Mouse (Mus musculus) lung, embryonic 15.5 days (tissue): ENCODE measurements at regions not wholly inside any gene's neighbourhood (a gene's known extent, or its start where the extent isn't known, plus 50 kb on each side); places are given as distances from the start of the nearest gene placed in this dataset.
A peak's percentile ranks its signal among the peaks of the same experiment; 100 is the strongest.

ENCODE experiments used
- ATAC-seq: fragments of 200-750 bp; cut with Nextera tagmentation; 2 replicates; pipeline ENCODE4 v1.8.0; 2017; ENCODE audit warnings: moderate number of reproducible peaks, borderline replicate concordance; ENCODE audit not compliant: low FRiP score, low TSS enrichment; ENCODE audit errors: extremely low read depth
- H3K27ac ChIP-seq: fragments of 300-500 bp; sonication (generic); 2 replicates; pipeline ENCODE4 v1.5.1; 2015; ENCODE audit warnings: moderate library complexity, mild to moderate bottlenecking, inconsistent platforms
- H3K27me3 ChIP-seq: fragments of 300-500 bp; sonication (generic); 2 replicates; pipeline ENCODE4 v1.6.1; 2015; ENCODE audit warnings: inconsistent platforms
- H3K36me3 ChIP-seq: fragments of 300-500 bp; sonication (generic); 2 replicates; pipeline ENCODE4 v1.6.1; 2015; ENCODE audit warnings: inconsistent platforms
- H3K4me1 ChIP-seq: fragments of 300-500 bp; sonication (generic); 2 replicates; pipeline ENCODE4 v1.6.1; 2015; ENCODE audit warnings: inconsistent platforms
- H3K4me2 ChIP-seq: fragments of 300-500 bp; sonication (generic); 2 replicates; pipeline ENCODE4 v1.6.1; 2015; ENCODE audit warnings: inconsistent platforms, mild to moderate bottlenecking, moderate library complexity
- H3K4me3 ChIP-seq: fragments of 300-500 bp; sonication (generic); 2 replicates; pipeline ENCODE4 v1.5.1; 2015; ENCODE audit warnings: mild to moderate bottlenecking, inconsistent platforms
- H3K9ac ChIP-seq: fragments of 300-500 bp; sonication (generic); 2 replicates; pipeline ENCODE4 v1.6.1; 2015; ENCODE audit warnings: inconsistent platforms
- H3K9me3 ChIP-seq: fragments of 300-500 bp; sonication (generic); 2 replicates; pipeline ENCODE4 v1.6.1; 2016; ENCODE audit warnings: inconsistent platforms
- WGBS: fragments of 180-500 bp; shearing (Covaris S2); methylation state at CpG from one replicate; pipeline ENCODE4 v1.1.7; 2015; 5-methylcytosine and 5-hydroxymethylcytosine counted together

DNA sequence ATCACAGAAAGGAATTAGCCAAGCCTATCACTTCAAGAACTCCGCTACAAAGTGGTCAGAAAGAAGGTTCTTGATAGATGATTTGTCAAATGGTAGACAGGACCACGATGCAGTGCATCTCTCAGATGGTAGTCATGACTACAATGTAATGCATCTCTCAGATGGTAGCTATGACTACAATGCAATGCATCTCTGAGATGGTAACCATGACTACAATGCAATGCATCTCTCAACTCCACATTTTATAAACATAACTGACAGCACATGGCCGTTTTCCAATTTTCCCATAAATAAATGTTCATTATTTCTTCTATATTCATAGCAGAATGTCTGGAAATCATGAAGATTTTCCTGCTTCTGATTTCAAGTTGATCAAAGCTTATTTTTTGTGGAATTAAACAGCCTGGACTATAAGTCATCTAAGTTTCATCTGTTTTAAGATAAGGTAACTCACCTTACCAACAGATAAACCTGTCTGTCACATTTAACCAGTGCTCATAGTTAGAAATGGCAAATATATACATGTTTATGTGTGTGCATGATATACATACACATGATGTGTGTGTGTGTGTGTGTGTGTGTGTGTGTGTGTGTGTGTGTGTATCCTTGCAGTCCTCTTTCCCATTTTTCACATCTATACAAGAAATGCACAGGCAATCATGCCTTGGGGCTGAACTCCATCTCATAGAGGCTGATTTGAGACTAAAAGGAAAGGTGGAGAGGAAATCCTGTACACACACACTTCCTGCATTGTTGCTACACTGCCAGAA is 122.4 kb downstream of the Phf3 start:
- no peaks in the 10 kb centered on the region for H3K27me3 ChIP-seq
- no peaks in the 10 kb centered on the region for H3K36me3 ChIP-seq
- no peak overlapping the region for H3K4me3 ChIP-seq
- no peak overlapping the region for H3K4me2 ChIP-seq
- WGBS, result 42% methylated on average over 3 of the region's 3 CpGs
- H3K9ac ChIP-seq, result no peak overlapping the region
- H3K27ac ChIP-seq, result no peak overlapping the region
- no peaks in the 10 kb centered on the region for H3K9me3 ChIP-seq
- no peaks in the 10 kb centered on the region for H3K4me1 ChIP-seq
- no peak for ATAC-seq

DNA sequence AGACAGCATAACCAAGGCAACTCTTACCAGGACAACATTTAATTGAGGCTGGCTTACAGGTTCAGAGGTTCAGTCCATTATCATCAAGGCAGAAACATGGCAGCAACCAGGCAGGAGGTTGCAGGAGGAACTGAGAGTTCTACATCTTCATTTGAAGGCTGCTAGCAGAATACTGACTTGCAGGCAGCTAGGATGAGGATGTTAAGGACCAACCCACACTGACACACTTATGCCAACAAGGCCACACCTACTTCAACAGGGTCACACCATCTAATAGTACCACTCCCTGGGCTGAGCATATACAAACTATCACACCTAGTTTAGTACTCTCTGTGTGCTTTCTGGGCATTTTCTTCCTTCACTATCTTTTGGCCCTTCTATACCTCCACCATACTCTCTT is 131.8 kb downstream of the Phf3 start:
- Histone ChIP-seq H3K4me3 (no peak overlapping the region), H3K4me1 (no peaks in the 10 kb centered on the region), H3K27ac (no peak overlapping the region), H3K36me3 (no peaks in the 10 kb centered on the region), H3K9me3 (no peaks in the 10 kb centered on the region), H3K4me2 (no peak overlapping the region), H3K27me3 (no peaks in the 10 kb centered on the region), H3K9ac (no peak overlapping the region)
- no peak for ATAC-seq

DNA sequence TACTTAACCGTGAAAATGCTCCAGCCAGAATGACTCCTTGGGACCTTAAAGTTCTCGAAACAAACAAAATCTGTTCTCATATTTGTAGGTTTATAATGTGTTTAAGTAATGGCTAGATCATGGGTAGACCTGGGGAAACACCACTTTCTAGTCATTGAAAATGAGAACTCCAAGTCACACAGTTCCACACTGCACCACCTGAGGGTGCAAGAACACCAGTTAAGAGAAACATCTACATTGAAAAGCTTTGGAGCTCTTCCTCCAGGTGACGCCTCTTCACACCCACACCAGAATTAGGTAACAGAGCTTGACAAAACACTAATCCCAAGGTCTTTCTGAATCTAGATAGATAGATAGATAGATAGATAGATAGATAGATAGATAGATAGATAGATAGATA is 132.9 kb downstream of the Phf3 start:
- WGBS, result 60% methylated on average over 3 of the region's 3 CpGs
- no peaks in the 10 kb centered on the region for H3K9me3 ChIP-seq
- H3K36me3 ChIP-seq, result no peaks in the 10 kb centered on the region
- no peak overlapping the region for H3K9ac ChIP-seq
- no peak overlapping the region for H3K27ac ChIP-seq
- no peaks in the 10 kb centered on the region for H3K4me1 ChIP-seq
- no peaks in the 10 kb centered on the region for H3K27me3 ChIP-seq
- ATAC-seq, result no peak
- no peak overlapping the region for H3K4me2 ChIP-seq
- no peak overlapping the region for H3K4me3 ChIP-seq

DNA sequence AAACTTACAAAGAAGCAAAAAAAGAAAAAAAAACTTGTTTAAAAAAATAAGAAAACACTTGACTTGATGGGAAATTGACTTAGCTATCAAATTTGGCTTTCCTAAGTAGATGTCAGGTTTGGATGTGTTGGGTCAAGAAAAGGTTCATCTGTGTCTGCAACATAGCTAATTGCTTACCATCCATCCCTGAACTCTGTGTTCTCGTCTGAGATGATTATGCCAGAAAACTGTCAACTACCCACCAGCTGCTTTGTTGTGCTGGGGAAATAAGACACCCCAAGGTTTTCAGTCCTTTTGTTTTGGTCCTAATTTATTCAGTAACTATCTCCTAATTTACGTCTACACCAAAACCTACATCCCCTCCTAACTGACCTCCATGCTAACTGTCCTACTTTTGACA is 152.2 kb downstream of the Phf3 start:
- 64% methylated on average over 2 of the region's 2 CpGs for WGBS
- H3K4me1 ChIP-seq, result 0 out of 2 replicates have a peak, but pooled peaks cover 8% of the 10 kb centered on the region
- H3K4me3 ChIP-seq, result no peak overlapping the region

DNA sequence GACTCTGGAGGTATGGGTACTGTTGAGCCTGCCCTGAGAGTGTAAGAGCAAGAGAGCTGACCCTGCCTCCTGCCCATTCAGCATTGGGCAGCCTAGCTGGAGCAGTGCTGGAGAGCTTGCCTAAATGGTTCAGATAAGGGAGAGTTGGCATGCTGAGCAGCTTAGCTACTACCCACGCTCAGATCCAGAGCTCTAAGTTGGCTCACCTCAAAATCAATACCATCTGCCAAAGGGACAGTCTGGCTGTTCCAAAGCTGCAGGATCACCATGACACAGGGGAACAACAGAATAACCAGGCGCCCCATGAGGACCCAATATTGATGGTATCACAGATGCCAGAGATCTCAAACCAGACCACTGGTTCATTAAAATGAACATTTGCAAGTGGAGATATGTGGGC is 152.9 kb downstream of the Phf3 start:
- H3K9ac ChIP-seq, result no peak overlapping the region
- H3K27me3 ChIP-seq, result no peaks in the 10 kb centered on the region
- H3K9me3 ChIP-seq, result no peaks in the 10 kb centered on the region
- no peak overlapping the region for H3K4me2 ChIP-seq
- no peak overlapping the region for H3K4me3 ChIP-seq
- H3K4me1 ChIP-seq, result 0 out of 2 replicates have a peak, but pooled peaks cover 8% of the 10 kb centered on the region
- WGBS, result 75% methylated on average over 2 of the region's 2 CpGs
- no peaks in the 10 kb centered on the region for H3K36me3 ChIP-seq
- no peak overlapping the region for H3K27ac ChIP-seq
- ATAC-seq, result no peak; the same call in 1 of the 2 replicates

More for the DNA sequence above, 152.2 kb downstream of the Phf3 start:
- Histone ChIP-seq H3K36me3 (no peaks in the 10 kb centered on the region), H3K27me3 (no peaks in the 10 kb centered on the region), H3K27ac (no peak overlapping the region), H3K4me2 (no peak overlapping the region), H3K9ac (no peak overlapping the region), H3K9me3 (no peaks in the 10 kb centered on the region)
- no peak for ATAC-seq

DNA sequence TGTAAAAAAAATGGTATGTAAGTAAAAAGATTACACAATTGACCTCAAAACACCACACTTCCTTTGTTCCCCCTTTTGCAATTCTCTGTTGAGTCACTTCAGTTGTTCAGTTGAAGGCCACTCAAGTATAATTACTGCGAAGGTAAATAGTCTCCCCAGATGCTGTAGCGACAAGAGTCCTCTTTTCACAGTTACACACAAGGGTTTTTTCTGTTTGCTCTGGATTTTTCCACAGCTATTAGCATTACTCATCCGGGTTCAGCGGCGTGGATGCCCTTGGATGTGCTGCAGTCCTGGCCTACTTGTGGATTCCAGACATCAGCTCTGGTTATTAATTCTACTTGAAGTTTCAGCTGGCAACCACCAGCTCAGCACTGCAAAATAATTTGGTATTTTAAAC is 155.1 kb downstream of the Phf3 start:
- H3K27ac ChIP-seq, result peak overlapping the region; percentile 84
- H3K4me2 ChIP-seq, result no peak overlapping the region
- 46% methylated on average over 5 of the region's 5 CpGs for WGBS
- no peak overlapping the region for H3K4me3 ChIP-seq
- ATAC-seq, result peak; percentile 79; the same call in 1 of the 2 replicates
- H3K36me3 ChIP-seq, result no peaks in the 10 kb centered on the region
- no peak overlapping the region for H3K9ac ChIP-seq
- no peaks in the 10 kb centered on the region for H3K9me3 ChIP-seq
- 0 out of 2 replicates have a peak, but pooled peaks cover 8% of the 10 kb centered on the region for H3K4me1 ChIP-seq
- no peaks in the 10 kb centered on the region for H3K27me3 ChIP-seq

DNA sequence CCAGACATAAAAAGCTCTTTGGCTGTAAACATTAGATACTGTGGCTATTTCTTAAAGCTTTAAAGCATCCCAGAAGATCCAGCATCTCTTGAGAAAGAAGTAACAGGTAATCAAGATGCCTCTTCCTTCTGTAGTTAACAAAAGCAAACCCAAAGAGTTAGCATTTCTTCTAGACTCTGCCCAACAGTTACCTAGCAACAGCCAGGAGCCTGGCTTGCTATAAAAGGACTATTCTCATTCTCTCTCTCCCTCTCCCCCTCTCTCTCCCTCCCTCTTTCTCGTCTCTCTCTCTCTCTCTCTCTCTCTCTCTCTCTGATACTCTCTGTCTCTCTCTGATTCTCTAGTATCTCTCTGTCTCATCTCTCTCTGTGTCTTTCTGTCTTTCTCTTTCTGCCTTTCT is 157.4 kb downstream of the Phf3 start:
- no peak for ATAC-seq
- H3K27ac ChIP-seq, result no peak overlapping the region
- H3K4me2 ChIP-seq, result no peak overlapping the region
- H3K9ac ChIP-seq, result no peak overlapping the region
- WGBS, result 39% methylated on average over 1 of the region's 1 CpGs
- no peaks in the 10 kb centered on the region for H3K36me3 ChIP-seq
- H3K4me1 ChIP-seq, result 0 out of 2 replicates have a peak, but pooled peaks cover 8% of the 10 kb centered on the region
- no peaks in the 10 kb centered on the region for H3K27me3 ChIP-seq
- no peak overlapping the region for H3K4me3 ChIP-seq
- H3K9me3 ChIP-seq, result no peaks in the 10 kb centered on the region

DNA sequence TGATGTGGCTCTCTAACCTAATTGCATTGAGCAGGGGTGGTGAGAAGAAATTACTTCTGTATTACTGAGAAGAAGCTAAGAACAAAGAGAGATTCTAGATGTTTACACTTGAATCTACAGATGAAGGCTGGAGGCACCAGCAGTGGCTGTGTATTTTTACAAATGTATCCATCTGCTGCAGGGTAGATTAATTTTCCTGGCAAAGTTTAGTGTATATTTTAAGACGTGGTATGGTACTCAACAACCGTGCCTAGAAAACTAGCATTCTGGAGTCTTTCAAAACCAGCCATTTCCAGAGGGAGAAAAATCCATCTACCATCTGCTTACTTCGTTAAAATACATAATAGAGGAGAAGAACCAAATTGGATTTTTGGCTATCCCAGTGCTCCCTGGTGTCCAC is 172.6 kb downstream of the Phf3 start:
- no peaks in the 10 kb centered on the region for H3K9me3 ChIP-seq
- no peak for ATAC-seq
- H3K4me3 ChIP-seq, result no peak overlapping the region
- no peak overlapping the region for H3K27ac ChIP-seq
- H3K4me2 ChIP-seq, result no peak overlapping the region
- no peaks in the 10 kb centered on the region for H3K27me3 ChIP-seq
- no peaks in the 10 kb centered on the region for H3K36me3 ChIP-seq
- 59% methylated on average over 3 of the region's 3 CpGs for WGBS
- H3K9ac ChIP-seq, result no peak overlapping the region
- no peaks in the 10 kb centered on the region for H3K4me1 ChIP-seq

DNA sequence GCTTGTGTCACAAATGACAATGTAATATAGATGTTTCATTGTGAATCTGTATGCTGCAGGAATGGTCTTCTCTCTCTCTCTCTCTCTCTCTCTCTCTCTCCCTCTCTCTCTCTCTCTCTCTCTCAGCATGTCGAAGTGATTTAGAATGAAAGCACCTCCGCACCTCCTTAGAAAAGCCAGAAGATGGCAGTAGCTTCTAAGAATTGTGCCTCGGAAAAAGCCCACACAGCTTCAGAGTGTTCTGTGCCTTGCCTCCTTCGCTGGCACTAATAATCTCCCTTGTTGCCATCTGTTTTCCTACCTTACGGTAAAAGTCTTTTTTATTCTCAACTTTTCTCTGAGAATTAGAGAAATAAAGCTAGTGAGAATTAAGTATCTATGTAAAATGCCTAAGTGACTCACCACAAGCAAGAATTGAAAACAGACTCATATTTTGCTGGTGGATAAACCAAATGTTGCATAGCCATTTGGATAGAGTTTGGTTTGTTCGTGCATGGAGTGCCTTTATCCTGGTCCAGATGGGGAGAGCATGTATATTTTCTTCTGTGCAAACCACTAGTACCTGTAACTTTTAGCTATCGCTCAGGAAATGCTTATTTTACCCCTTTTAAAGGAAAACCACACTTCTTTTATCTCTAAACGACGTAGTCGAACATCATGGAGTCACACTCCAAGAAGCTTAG is 173.2 kb downstream of the Phf3 start:
- H3K4me2 ChIP-seq, result no peak overlapping the region
- H3K9ac ChIP-seq, result no peak overlapping the region
- WGBS, result 44% methylated on average over 10 of the region's 10 CpGs
- H3K27me3 ChIP-seq, result no peaks in the 10 kb centered on the region
- no peak for ATAC-seq
- H3K4me3 ChIP-seq, result no peak overlapping the region
- no peaks in the 10 kb centered on the region for H3K4me1 ChIP-seq
- H3K9me3 ChIP-seq, result no peaks in the 10 kb centered on the region
- no peak overlapping the region for H3K27ac ChIP-seq
- H3K36me3 ChIP-seq, result no peaks in the 10 kb centered on the region

DNA sequence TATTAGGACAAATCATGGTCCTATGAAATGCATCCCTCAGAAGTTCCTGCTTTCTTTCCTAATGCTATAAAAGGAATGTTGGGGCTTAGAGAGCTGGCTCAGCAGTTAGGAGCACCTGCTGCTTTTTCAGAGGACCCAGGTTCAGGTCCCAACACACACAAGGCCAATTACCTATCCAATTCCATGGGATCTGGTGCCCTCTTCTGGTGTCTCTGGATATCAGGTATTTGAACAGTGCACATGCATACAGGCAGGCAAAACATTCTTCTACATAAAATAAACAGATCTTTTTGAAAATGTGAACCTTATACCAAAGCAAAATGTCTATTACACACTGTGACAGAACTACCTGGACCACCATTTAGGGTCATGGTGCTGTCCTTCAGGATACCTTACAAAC is 177.4 kb downstream of the Phf3 start:
- H3K36me3 ChIP-seq, result no peaks in the 10 kb centered on the region
- H3K27ac ChIP-seq, result no peak overlapping the region
- H3K27me3 ChIP-seq, result no peaks in the 10 kb centered on the region
- H3K4me3 ChIP-seq, result no peak overlapping the region
- no peak overlapping the region for H3K9ac ChIP-seq
- H3K9me3 ChIP-seq, result no peaks in the 10 kb centered on the region
- ATAC-seq, result no peak
- H3K4me2 ChIP-seq, result no peak overlapping the region
- no peaks in the 10 kb centered on the region for H3K4me1 ChIP-seq

DNA sequence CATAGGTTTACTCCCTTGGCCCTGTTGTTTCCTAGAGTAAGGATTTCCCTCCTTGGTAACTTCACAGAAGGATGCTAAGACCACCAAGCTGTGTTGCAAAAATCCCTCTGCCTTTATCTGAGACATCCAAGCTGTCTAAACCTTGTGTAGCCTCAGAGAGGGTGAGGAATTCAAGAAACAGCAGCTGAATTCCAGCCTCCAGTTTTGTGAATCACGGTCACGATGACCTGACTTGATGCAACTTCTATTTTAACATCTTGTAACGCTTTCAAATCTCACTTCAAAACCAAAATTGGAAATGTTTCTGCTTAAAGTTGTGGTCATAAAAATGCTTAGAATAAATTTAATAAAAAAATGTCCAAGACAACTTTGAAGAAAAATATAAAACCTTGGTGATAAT is 188.4 kb downstream of the Phf3 start:
- H3K36me3 ChIP-seq, result no peaks in the 10 kb centered on the region
- H3K4me1 ChIP-seq, result no peaks in the 10 kb centered on the region
- H3K27ac ChIP-seq, result no peak overlapping the region
- H3K4me2 ChIP-seq, result no peak overlapping the region
- H3K9me3 ChIP-seq, result no peaks in the 10 kb centered on the region
- no peaks in the 10 kb centered on the region for H3K27me3 ChIP-seq
- no peak overlapping the region for H3K9ac ChIP-seq
- ATAC-seq, result no peak
- H3K4me3 ChIP-seq, result no peak overlapping the region
- 74% methylated on average over 3 of the region's 3 CpGs for WGBS

DNA sequence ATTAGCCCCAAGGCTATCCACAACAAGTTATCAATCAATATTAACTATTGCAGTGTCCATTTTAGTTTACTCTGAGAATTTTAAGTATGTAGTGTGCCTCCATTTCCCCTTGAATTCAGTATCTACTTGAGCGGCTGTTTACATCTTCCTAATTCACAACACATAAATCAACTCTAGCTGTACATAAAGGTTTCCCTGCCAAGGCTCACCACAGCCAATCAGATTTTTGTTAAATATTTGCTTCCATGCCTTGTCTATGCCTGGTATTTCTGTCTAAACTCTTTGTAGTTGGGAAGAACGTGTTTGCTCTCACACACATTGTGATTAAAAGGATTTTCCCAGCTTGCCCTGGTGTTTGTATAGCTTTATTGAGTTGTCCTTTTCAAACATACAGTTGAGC is 189.8 kb downstream of the Phf3 start:
- Histone ChIP-seq H3K4me3 (no peak overlapping the region), H3K9ac (no peak overlapping the region), H3K27ac (no peak overlapping the region), H3K4me2 (no peak overlapping the region), H3K9me3 (no peaks in the 10 kb centered on the region), H3K4me1 (no peaks in the 10 kb centered on the region), H3K27me3 (no peaks in the 10 kb centered on the region), H3K36me3 (no peaks in the 10 kb centered on the region)
- WGBS, result 22% methylated on average over 2 of the region's 2 CpGs
- no peak for ATAC-seq
